Mouse (Mus musculus): Measurements from ENCODE around the gene Hexim1.

DNA sequence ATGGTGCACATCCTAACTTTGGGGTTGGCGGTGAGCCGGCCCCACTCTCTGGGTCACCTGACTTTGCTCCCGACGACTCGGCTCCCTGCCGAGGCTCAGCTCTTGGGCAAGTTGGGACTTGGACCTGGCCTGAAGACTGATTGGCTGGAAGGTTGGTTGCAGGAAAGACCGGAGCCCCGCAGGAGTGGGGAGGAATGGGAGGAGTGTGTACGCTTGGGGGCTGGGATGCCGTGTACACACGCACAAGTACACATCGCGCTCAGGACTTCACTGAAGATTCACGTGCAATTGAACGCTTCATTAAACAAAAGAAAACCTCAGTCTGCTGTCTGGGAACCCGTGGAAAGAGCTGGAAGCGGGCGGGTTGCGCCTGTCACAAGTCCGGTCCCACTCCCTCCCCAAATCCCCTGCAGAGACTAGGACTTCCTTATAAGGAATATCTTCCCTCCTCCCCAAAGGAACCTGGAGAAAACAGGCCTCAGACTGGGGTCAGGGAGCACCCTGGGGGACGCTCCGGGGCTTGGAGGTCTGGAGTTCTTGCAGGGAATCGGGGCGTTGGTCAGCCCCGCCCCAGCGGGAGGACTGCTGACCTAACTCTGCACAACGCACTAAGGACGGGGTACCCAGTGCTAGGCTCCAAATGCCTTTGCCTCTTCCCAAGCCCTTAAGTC lies 4.0 kb upstream of the Hexim1 start:
- TF ChIP-seq CTCF (IDR thresholded peaks at IDR 0.05; ENCODE audit: borderline replicate concordance, insufficient read depth, low read length) (no peak), POLR2A (IDR thresholded peaks at IDR 0.05; ENCODE audit: low read depth, low read length) (peak; percentile 60)
